Comparison of ENCODE assay signal across 15 mouse cellular contexts in genomic region chr17:50261615-50262014, GRCm38 (mm10). TPM values are rescaled to one million over a fixed set of nuclear protein-coding genes. Genes with fewer than 3 reads are reported as not detected.
"Had no signal": no experiment of that assay in that cellular context is flagged by ENCODE, and none has a peak within 500 bp of the region (broad histone marks: within the 10 kb centered on the region; RNA-seq: fewer than 3 reads in every experiment).

No protein-coding gene starts in this region.

RNA-seq across cellular contexts. Expression of gene Dazl, which starts 31.8 kb away (rescaled TPM):
- total RNA-seq: megakaryocyte progenitor cell, adult 5-6 weeks; monocyte, adult 5-6 weeks had no signal
- polyA plus RNA-seq: limb, embryonic 10.5 days; limb, embryonic 11.5 days; limb, embryonic 12.5 days; limb, embryonic 13.5 days; liver, adult 2 months; liver, postnatal 0 days; lung, adult 2 months; lung, postnatal 0 days; macrophage; midbrain, embryonic 11.5 days; myocyte; neural tube, embryonic 11.5 days; neural tube, embryonic 12.5 days had no signal
